Mouse (Mus musculus): ENCODE measurements at regions not wholly inside any gene's neighbourhood (a gene's known extent, or its start where the extent isn't known, plus 50 kb on each side); places are given as distances from the start of the nearest gene placed in this dataset.

DNA sequence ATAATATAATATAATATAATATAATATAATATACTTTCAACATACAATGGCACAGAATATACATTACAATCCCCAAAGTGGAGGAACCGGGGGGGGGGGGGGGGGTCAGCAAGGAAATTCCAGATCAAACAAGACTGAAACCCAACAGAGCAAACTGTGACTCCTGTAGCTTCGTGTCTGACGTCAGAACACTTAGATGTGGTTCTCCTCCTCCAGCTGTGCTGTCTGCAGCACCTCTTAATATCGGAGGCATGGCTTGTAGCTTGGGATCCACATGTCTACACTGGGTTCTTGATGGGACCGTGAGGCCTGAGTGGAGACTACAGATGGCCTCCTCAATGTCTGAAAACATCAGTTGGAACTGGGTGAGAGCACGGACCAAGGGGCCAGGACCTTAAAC lies 390.3 kb upstream of the Tbx3 start:
- no peak overlapping the region for H3K4me3 ChIP-seq (ENCODE audit: low read depth, low read length)
- H3K27me3 ChIP-seq (replicated peaks; ENCODE audit: control insufficient read depth, insufficient read depth, low read length) = no peaks in the 10 kb centered on the region
- no peak overlapping the region for H3K4me2 ChIP-seq (ENCODE audit: low read length)
- H3K36me3 ChIP-seq (ENCODE audit: control insufficient read depth, insufficient read depth, low read length) = no peaks in the 10 kb centered on the region
- WGBS = 79% methylated on average over 6 of the region's 6 CpGs
- H3K4me1 ChIP-seq (replicated peaks; ENCODE audit: control insufficient read depth, insufficient read depth, low read length) = no peaks in the 10 kb centered on the region
- no peaks in the 10 kb centered on the region for H3K9me3 ChIP-seq (ENCODE audit: control insufficient read depth, low read length)
- DNase-seq (ENCODE audit: low spot score) (no peak), ATAC-seq (replicated peaks; ENCODE audit: low FRiP score, low TSS enrichment, low read depth) (no peak)
- H3K27ac ChIP-seq (ENCODE audit: low read depth) = no peak overlapping the region
- no peak overlapping the region for H3K9ac ChIP-seq (ENCODE audit: low read length)

DNA sequence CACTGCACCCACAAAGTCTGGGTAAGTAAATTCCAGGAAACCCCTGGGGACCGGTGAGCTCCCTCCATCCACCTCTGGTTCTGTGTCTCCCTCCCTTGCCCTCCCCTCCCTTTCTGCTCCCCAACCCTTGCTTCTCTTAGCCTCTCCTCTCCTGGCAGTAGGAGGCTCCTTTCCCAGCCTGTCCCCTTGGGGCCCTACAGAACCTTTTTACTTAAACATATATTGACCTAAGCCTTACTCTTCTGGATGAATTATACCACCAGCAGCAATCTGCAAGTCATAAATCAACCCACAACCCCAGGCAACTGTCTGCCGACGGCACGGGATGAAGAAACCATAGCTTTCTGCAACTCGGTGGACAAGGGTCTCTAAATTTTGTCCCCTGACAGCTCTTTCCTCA lies 380.7 kb upstream of the Tbx3 start:
- Histone ChIP-seq H3K9me3 (ENCODE audit: control insufficient read depth, low read length) (0 out of 2 replicates have a peak, but pooled peaks cover 2% of the 10 kb centered on the region), H3K27me3 (replicated peaks; ENCODE audit: control insufficient read depth, insufficient read depth, low read length) (no peaks in the 10 kb centered on the region), H3K4me1 (replicated peaks; ENCODE audit: control insufficient read depth, insufficient read depth, low read length) (no peaks in the 10 kb centered on the region; the same call in 1 of the 2 replicates), H3K9ac (ENCODE audit: low read length) (no peak overlapping the region), H3K36me3 (ENCODE audit: control insufficient read depth, insufficient read depth, low read length) (no peaks in the 10 kb centered on the region), H3K27ac (ENCODE audit: low read depth) (no peak overlapping the region), H3K4me3 (ENCODE audit: low read depth, low read length) (no peak overlapping the region), H3K4me2 (ENCODE audit: low read length) (no peak overlapping the region)
- 6% methylated on average over 5 of the region's 5 CpGs for WGBS
- DNase-seq (ENCODE audit: low spot score) = no peak
- ATAC-seq (replicated peaks; ENCODE audit: low FRiP score, low TSS enrichment, low read depth) = 0 out of 2 replicates have a peak, but pooled peaks have one; percentile 32

GRCm38 (mm10) chr5:119292323-119292722 lies 378.1 kb upstream of the Tbx3 start:
- ATAC-seq (replicated peaks; ENCODE audit: low FRiP score, low TSS enrichment, low read depth) = no peak
- Histone ChIP-seq H3K4me1 (replicated peaks; ENCODE audit: control insufficient read depth, insufficient read depth, low read length) (no peaks in the 10 kb centered on the region; the same call in 1 of the 2 replicates), H3K27me3 (replicated peaks; ENCODE audit: control insufficient read depth, insufficient read depth, low read length) (no peaks in the 10 kb centered on the region), H3K9me3 (ENCODE audit: control insufficient read depth, low read length) (0 out of 2 replicates have a peak, but pooled peaks cover 2% of the 10 kb centered on the region), H3K36me3 (ENCODE audit: control insufficient read depth, insufficient read depth, low read length) (no peaks in the 10 kb centered on the region), H3K4me2 (ENCODE audit: low read length) (no peak overlapping the region), H3K9ac (ENCODE audit: low read length) (no peak overlapping the region), H3K4me3 (ENCODE audit: low read depth, low read length) (no peak overlapping the region), H3K27ac (ENCODE audit: low read depth) (no peak overlapping the region)
- no peak for DNase-seq (ENCODE audit: low spot score)
- WGBS = 52% methylated on average over 9 of the region's 9 CpGs

DNA sequence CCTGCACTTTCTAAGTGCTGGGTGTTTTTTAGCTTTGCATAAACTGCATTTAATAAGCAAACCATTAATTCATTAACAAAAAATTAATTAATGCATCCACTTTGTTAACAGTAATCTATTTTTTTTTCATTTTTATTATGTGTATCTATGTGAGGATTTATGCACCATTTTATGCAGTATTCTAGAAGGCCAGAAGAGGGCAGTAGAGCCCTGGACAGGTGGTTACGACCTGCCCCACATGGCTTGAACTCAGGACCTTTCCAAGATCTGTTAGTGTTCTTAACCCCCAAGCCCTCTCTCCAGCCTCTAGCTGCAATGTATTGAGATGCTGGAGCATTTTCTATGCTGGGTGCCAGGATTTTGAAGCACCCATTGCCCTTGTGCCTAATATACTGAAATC lies 377.6 kb upstream of the Tbx3 start:
- Histone ChIP-seq H3K36me3 (ENCODE audit: control insufficient read depth, insufficient read depth, low read length) (no peaks in the 10 kb centered on the region), H3K4me3 (ENCODE audit: low read depth, low read length) (no peak overlapping the region), H3K4me1 (replicated peaks; ENCODE audit: control insufficient read depth, insufficient read depth, low read length) (no peaks in the 10 kb centered on the region; the same call in 1 of the 2 replicates), H3K27ac (ENCODE audit: low read depth) (no peak overlapping the region), H3K27me3 (replicated peaks; ENCODE audit: control insufficient read depth, insufficient read depth, low read length) (no peaks in the 10 kb centered on the region), H3K9ac (ENCODE audit: low read length) (no peak overlapping the region), H3K4me2 (ENCODE audit: low read length) (no peak overlapping the region), H3K9me3 (ENCODE audit: control insufficient read depth, low read length) (0 out of 2 replicates have a peak, but pooled peaks cover 2% of the 10 kb centered on the region)
- no peak for DNase-seq (ENCODE audit: low spot score)
- ATAC-seq (replicated peaks; ENCODE audit: low FRiP score, low TSS enrichment, low read depth) = no peak
- 85% methylated on average over 1 of the region's 1 CpGs for WGBS

DNA sequence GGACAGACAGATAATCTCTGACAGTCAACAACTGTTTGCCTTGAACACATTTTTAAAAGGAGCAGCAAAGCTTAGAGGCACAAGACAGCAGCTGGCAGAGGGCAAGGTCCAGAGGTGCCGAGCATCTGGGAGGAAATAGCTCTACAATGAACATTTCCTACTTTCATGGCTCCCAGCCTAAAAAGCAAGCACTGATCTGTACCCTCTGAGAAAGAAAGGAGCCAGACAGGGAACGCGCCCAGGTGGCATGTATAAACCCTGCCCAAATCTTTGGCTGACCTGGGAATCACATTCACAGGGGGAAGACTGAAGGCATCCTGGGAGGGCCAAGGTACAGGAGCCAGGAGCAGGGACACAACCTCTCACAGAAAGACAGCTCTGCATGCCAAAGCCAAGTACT lies 371.2 kb upstream of the Tbx3 start:
- 62% methylated on average over 3 of the region's 3 CpGs for WGBS
- Histone ChIP-seq H3K36me3 (ENCODE audit: control insufficient read depth, insufficient read depth, low read length) (no peaks in the 10 kb centered on the region), H3K4me3 (ENCODE audit: low read depth, low read length) (no peak overlapping the region), H3K9me3 (ENCODE audit: control insufficient read depth, low read length) (no peaks in the 10 kb centered on the region), H3K27ac (ENCODE audit: low read depth) (no peak overlapping the region), H3K27me3 (replicated peaks; ENCODE audit: control insufficient read depth, insufficient read depth, low read length) (no peaks in the 10 kb centered on the region), H3K4me1 (replicated peaks; ENCODE audit: control insufficient read depth, insufficient read depth, low read length) (peaks cover 10% of the 10 kb centered on the region), H3K9ac (ENCODE audit: low read length) (no peak overlapping the region), H3K4me2 (ENCODE audit: low read length) (no peak overlapping the region)
- no peak for ATAC-seq (replicated peaks; ENCODE audit: low FRiP score, low TSS enrichment, low read depth)
- DNase-seq (ENCODE audit: low spot score) = no peak

DNA sequence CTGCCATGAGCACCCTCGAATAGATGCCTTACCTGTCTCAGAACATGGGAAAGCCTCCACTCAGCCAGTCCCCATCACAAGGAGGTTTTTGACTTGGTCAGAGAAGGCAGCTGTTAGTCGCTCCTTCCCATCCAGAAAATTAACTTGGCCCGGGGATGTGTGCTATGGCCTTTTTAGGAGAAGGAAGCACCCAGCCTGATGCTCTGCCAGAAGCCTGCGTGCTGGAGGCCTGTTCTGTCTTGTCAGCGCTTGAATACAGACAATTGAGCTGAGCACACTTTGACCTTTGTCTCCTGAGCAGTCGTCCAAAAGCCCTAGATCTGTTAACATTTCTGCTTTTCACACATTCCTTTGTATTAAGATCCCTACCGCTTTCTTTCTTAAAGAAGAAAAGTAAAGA lies 370.4 kb upstream of the Tbx3 start:
- Histone ChIP-seq H3K27me3 (replicated peaks; ENCODE audit: control insufficient read depth, insufficient read depth, low read length) (no peaks in the 10 kb centered on the region), H3K27ac (ENCODE audit: low read depth) (no peak overlapping the region), H3K9me3 (ENCODE audit: control insufficient read depth, low read length) (no peaks in the 10 kb centered on the region), H3K4me2 (ENCODE audit: low read length) (no peak overlapping the region), H3K9ac (ENCODE audit: low read length) (no peak overlapping the region), H3K4me1 (replicated peaks; ENCODE audit: control insufficient read depth, insufficient read depth, low read length) (peaks cover 10% of the 10 kb centered on the region), H3K36me3 (ENCODE audit: control insufficient read depth, insufficient read depth, low read length) (no peaks in the 10 kb centered on the region), H3K4me3 (ENCODE audit: low read depth, low read length) (no peak overlapping the region)
- WGBS = 31% methylated on average over 7 of the region's 7 CpGs
- ATAC-seq (replicated peaks; ENCODE audit: low FRiP score, low TSS enrichment, low read depth) = no peak
- no peak for DNase-seq (ENCODE audit: low spot score)

DNA sequence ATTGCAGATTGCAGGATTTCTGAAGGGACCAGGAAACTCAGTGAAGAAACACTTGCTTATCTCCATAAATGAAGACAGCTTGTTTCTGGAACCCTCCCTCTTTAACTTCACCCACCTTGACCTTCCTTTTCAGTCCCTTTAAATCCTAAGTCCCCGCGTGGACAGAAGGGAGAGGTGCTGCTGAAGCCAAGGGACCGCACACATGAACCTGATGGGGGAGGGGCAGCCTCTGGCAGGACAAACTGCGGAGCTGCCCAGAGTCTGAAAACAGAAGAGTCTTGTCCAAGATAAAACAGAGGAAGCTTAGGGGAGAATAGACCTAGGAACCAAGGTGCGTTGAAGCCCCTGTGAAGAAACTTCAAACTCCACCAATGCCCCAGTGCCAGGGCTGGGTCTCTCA lies 368.9 kb upstream of the Tbx3 start:
- no peaks in the 10 kb centered on the region for H3K27me3 ChIP-seq (replicated peaks; ENCODE audit: control insufficient read depth, insufficient read depth, low read length)
- no peak overlapping the region for H3K27ac ChIP-seq (ENCODE audit: low read depth)
- H3K4me3 ChIP-seq (ENCODE audit: low read depth, low read length) = no peak overlapping the region
- 28% methylated on average over 5 of the region's 5 CpGs for WGBS
- H3K4me1 ChIP-seq (replicated peaks; ENCODE audit: control insufficient read depth, insufficient read depth, low read length) = peaks cover 10% of the 10 kb centered on the region
- DNase-seq (ENCODE audit: low spot score) (no peak), ATAC-seq (replicated peaks; ENCODE audit: low FRiP score, low TSS enrichment, low read depth) (no peak)
- H3K9ac ChIP-seq (ENCODE audit: low read length) = no peak overlapping the region
- H3K4me2 ChIP-seq (ENCODE audit: low read length) = no peak overlapping the region
- H3K9me3 ChIP-seq (ENCODE audit: control insufficient read depth, low read length) = no peaks in the 10 kb centered on the region
- no peaks in the 10 kb centered on the region for H3K36me3 ChIP-seq (ENCODE audit: control insufficient read depth, insufficient read depth, low read length)

GRCm38 (mm10) chr5:119304721-119305120 lies 365.7 kb upstream of the Tbx3 start:
- no peak for DNase-seq (ENCODE audit: low spot score)
- H3K27me3 ChIP-seq (replicated peaks; ENCODE audit: control insufficient read depth, insufficient read depth, low read length) = no peaks in the 10 kb centered on the region
- 25% methylated on average over 5 of the region's 5 CpGs for WGBS

DNA sequence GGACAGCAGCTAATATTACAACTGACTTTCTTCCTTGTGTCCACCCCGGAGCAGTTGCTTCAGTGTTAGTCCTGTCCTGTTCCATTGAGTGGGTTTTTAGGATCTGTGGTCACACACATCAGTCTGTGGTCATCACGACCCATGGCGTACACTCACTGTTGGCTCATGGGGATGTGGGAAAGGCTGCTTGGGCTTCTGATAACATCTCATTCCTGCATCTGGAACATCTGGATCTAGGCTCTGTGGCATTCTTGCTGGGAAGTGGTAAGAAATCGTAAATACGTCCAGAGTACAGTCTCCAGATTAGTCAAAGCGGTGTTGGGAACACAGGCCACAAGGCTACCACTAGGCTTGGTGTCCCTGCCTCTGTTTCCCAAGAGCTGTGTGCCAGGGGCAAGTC lies 362.7 kb upstream of the Tbx3 start:
- H3K4me3 ChIP-seq (ENCODE audit: low read depth, low read length) = no peak overlapping the region
- no peak for ATAC-seq (replicated peaks; ENCODE audit: low FRiP score, low TSS enrichment, low read depth)
- H3K9ac ChIP-seq (ENCODE audit: low read length) = no peak overlapping the region
- no peaks in the 10 kb centered on the region for H3K36me3 ChIP-seq (ENCODE audit: control insufficient read depth, insufficient read depth, low read length)
- H3K9me3 ChIP-seq (ENCODE audit: control insufficient read depth, low read length) = no peaks in the 10 kb centered on the region
- no peaks in the 10 kb centered on the region for H3K4me1 ChIP-seq (replicated peaks; ENCODE audit: control insufficient read depth, insufficient read depth, low read length)
- H3K4me2 ChIP-seq (ENCODE audit: low read length) = no peak overlapping the region
- WGBS = 87% methylated on average over 6 of the region's 6 CpGs
- no peaks in the 10 kb centered on the region for H3K27me3 ChIP-seq (replicated peaks; ENCODE audit: control insufficient read depth, insufficient read depth, low read length)
- no peak for DNase-seq (ENCODE audit: low spot score)
- no peak overlapping the region for H3K27ac ChIP-seq (ENCODE audit: low read depth)

More at GRCm38 (mm10) chr5:119304721-119305120, 365.7 kb upstream of the Tbx3 start:
- no peak for ATAC-seq (replicated peaks; ENCODE audit: low FRiP score, low TSS enrichment, low read depth)
- Histone ChIP-seq H3K9ac (ENCODE audit: low read length) (no peak overlapping the region), H3K4me3 (ENCODE audit: low read depth, low read length) (no peak overlapping the region), H3K27ac (ENCODE audit: low read depth) (no peak overlapping the region), H3K36me3 (ENCODE audit: control insufficient read depth, insufficient read depth, low read length) (no peaks in the 10 kb centered on the region), H3K9me3 (ENCODE audit: control insufficient read depth, low read length) (no peaks in the 10 kb centered on the region), H3K4me1 (replicated peaks; ENCODE audit: control insufficient read depth, insufficient read depth, low read length) (0 out of 2 replicates have a peak, but pooled peaks cover 4% of the 10 kb centered on the region), H3K4me2 (ENCODE audit: low read length) (no peak overlapping the region)

All from intestine, embryonic 14.5 days (tissue).